Mouse (Mus musculus) CH12.LX (cell line): ENCODE data around the gene Trmt112. TPM values are rescaled to one million over a fixed set of nuclear protein-coding genes. Genes with fewer than 3 reads are reported as not detected.

Source experiments
- DNase-seq: peaks from one replicate; pipeline ENCODE4 v3.0.0-alpha.2; 2013; ENCODE audit errors: extremely low read depth
- H3K27ac ChIP-seq: 2 replicates; pipeline ENCODE4 v1.5.1; 2012; ENCODE audit warnings: low read depth, mild to moderate bottlenecking, control low read depth, moderate library complexity; ENCODE audit not compliant: insufficient read depth
- H3K27me3 ChIP-seq: replicated peaks from 2 replicates; pipeline ENCODE3; 2012; ENCODE audit warnings: inconsistent platforms
- H3K36me3 ChIP-seq, 2 experiments: replicated peaks in 1 of 2; 2 replicates each; pipeline versions ENCODE3 to v1.6.1; 2012; ENCODE audit warnings: inconsistent platforms in 1 of 2, low read length in 1 of 2, mild to moderate bottlenecking in 1 of 2, mixed read lengths in 1 of 2, moderate library complexity in 1 of 2; ENCODE audit not compliant: control insufficient read depth in 1 of 2, insufficient read depth in 1 of 2
- H3K4me1 ChIP-seq, 2 experiments: 2 replicates each; pipeline ENCODE4 v1.6.1; 2012; ENCODE audit warnings: inconsistent platforms in 1 of 2, moderate library complexity in 1 of 2; ENCODE audit not compliant: insufficient read depth in 2 of 2, control insufficient read depth in 1 of 2
- H3K4me2 ChIP-seq: 2 replicates; pipeline ENCODE4 v1.6.1; 2012; ENCODE audit warnings: low read depth, mild to moderate bottlenecking, control low read depth; ENCODE audit not compliant: poor library complexity, insufficient read depth, severe bottlenecking
- H3K4me3 ChIP-seq, 3 experiments: fragments of 150-350 bp in 1 of 3; sonication (generic) in 1 of 3; replicated peaks in 1 of 3; 2 replicates each; pipeline versions ENCODE3 to v1.5.1; 2011 to 2012; ENCODE audit warnings: low read depth in 2 of 3, low read length in 2 of 3, mild to moderate bottlenecking in 2 of 3, moderate library complexity in 2 of 3, control low read depth in 1 of 3, improper control_type of control experiment in 1 of 3, inconsistent platforms in 1 of 3, mixed read lengths in 1 of 3; ENCODE audit not compliant: poor library complexity in 1 of 3
- H3K79me2 ChIP-seq: replicated peaks from 2 replicates; pipeline ENCODE4 v1.6.1; 2012; ENCODE audit warnings: mild to moderate bottlenecking, moderate library complexity; ENCODE audit not compliant: control insufficient read depth, poor library complexity, insufficient read depth, severe bottlenecking; ENCODE audit errors: extremely low read depth
- H3K9ac ChIP-seq: 2 replicates; pipeline ENCODE4 v1.6.1; 2012; ENCODE audit warnings: low read depth, mild to moderate bottlenecking, control low read depth, moderate library complexity; ENCODE audit not compliant: insufficient read depth
- H3K9me3 ChIP-seq: replicated peaks from 2 replicates; pipeline ENCODE3; 2012; ENCODE audit warnings: low read length, inconsistent platforms, mixed read lengths
- CHD1 ChIP-seq: IDR thresholded peaks from 2 replicates; pipeline ENCODE4 v1.6.1; 2012; ENCODE audit warnings: low read depth, low read length, improper control_type of control experiment, inconsistent platforms
- CHD2 ChIP-seq: IDR thresholded peaks from 2 replicates; pipeline ENCODE4 v1.6.1; 2011; ENCODE audit warnings: low read length, improper control_type of control experiment
- CTCF ChIP-seq, 2 experiments: IDR thresholded peaks in 1 of 2; conservative IDR thresholded peaks in 1 of 2; 2 replicates each; pipeline ENCODE4 v1.5.1; 2011 to 2012; ENCODE audit warnings: low read depth in 2 of 2, low read length in 2 of 2, improper control_type of control experiment in 1 of 2, inconsistent platforms in 1 of 2, mild to moderate bottlenecking in 1 of 2, moderate library complexity in 1 of 2
- MAFK ChIP-seq: IDR thresholded peaks from 2 replicates; pipeline ENCODE4 v1.6.1; 2011; ENCODE audit warnings: low read length, improper control_type of control experiment; ENCODE audit not compliant: insufficient replicate concordance
- MXI1 ChIP-seq: IDR thresholded peaks from 2 replicates; pipeline ENCODE4 v1.6.1; 2011; ENCODE audit warnings: mild to moderate bottlenecking, low read depth, low read length, improper control_type of control experiment
- NELFE ChIP-seq: IDR thresholded peaks from 2 replicates; pipeline ENCODE4 v1.6.1; 2011; ENCODE audit warnings: low read depth, low read length, improper control_type of control experiment
- POLR2AphosphoS2 ChIP-seq: IDR thresholded peaks from 2 replicates; pipeline ENCODE4 v1.6.1; 2011; ENCODE audit warnings: low read depth, low read length, improper control_type of control experiment
- RCOR1 ChIP-seq: conservative IDR thresholded peaks from 2 replicates; pipeline ENCODE4 v1.6.1; 2012; ENCODE audit warnings: low read depth, mild to moderate bottlenecking, inconsistent platforms, low read length, improper control_type of control experiment
- USF2 ChIP-seq: conservative IDR thresholded peaks from 2 replicates; pipeline ENCODE4 v1.6.1; 2011; ENCODE audit warnings: low read depth, low read length, improper control_type of control experiment
- dilution Hi-C: fragments of 300-500 bp; cut with MboI; formaldehyde crosslinking; loops from 2 replicates; pipeline ENCODE4 v1.14.3; 2020; ENCODE audit warnings: low sequenced_read_pairs; ENCODE audit not compliant: extremely low pct_unique_long_range_greater_than_20kb, extremely low pct_ligation_motif_present
- in situ Hi-C: fragments of 300-500 bp; cut with MboI; formaldehyde crosslinking; loops from 3 replicates; pipeline ENCODE4 v1.14.3; 2019; ENCODE audit warnings: low sequenced_read_pairs, low pct_ligation_motif_present, low pct_unique_long_range_greater_than_20kb, mixed read lengths
- polyA plus RNA-seq: library from polyadenylated mRNA; unstranded; fragments of >175 nt; gene quantifications from 2 replicates; pipeline ENCODE4 v1.2.1, GENCODE M21; 2012; ENCODE audit warnings: low read depth; ENCODE audit not compliant: insufficient read length
- total RNA-seq, 2 experiments: library from RNA; depleted of rRNA; stranded (reverse); fragments of 300-350 nt in 1 of 2; fragments of >200 nt in 1 of 2; gene quantifications; 2 replicates each; pipeline ENCODE4 v1.2.3; 2012 to 2014

Gene Trmt112
- total and polyA plus RNA-seq, 3 experiments: 97.9 to 212 (median 198) TPM

- no peak within 1 kb of the TSS for H3K4me3 ChIP-seq
- dilution Hi-C loops: no loop called here
- DNase-seq: no peak
- TF ChIP-seq CHD1 (no peak), MAFK (no peak), NELFE (no peak), CHD2 (no peak), RCOR1 (no peak)
- TF ChIP-seq, all 38 proteins: peak for 0
- Histone ChIP-seq H3K4me2 (peak within 1 kb of the TSS; percentile 58), H3K27me3 (peaks cover 3% of the 10 kb centered on the region), H3K9me3 (no peaks in the 10 kb centered on the region), H3K27ac (no peak within 1 kb of the TSS), H3K9ac (no peak within 1 kb of the TSS), H3K4me1 (peaks cover 6 to 20% of the 10 kb centered on the region in 2 experiments), H3K79me2 (0 out of 2 replicates have a peak, but pooled peaks cover 3% of the 10 kb centered on the region), H3K36me3 (peaks cover 0 to under 1% of the 10 kb centered on the region in 2 experiments)
- in situ Hi-C loops: no loop called here
These were observed 15.7 kb downstream of the Trmt112 start, which contains the start of gene Catsperz for GRCm38 (mm10) chr19:6925307-6925573. TSS of gene Catsperz (minus strand) at chr19:6925380.

- dilution Hi-C loops (no loop called here), in situ Hi-C loops (no loop called here)
- peaks cover 3% of the 10 kb centered on the region for H3K27me3 ChIP-seq
- H3K9me3 ChIP-seq: no peaks in the 10 kb centered on the region
- TF ChIP-seq POLR2AphosphoS2 (no peak), USF2 (no peak), CTCF (conservative IDR thresholded peaks at IDR 0.05 in 1 of 2, IDR thresholded peaks at IDR 0.05 in 1 of 2; ENCODE audit: low read depth in 2 of 2, low read length in 2 of 2) (no peak)
- no peaks in the 10 kb centered on the region for H3K36me3 ChIP-seq
- H3K4me2 ChIP-seq: no peak overlapping the region
- no peak for DNase-seq
- peaks cover 3 to 15% of the 10 kb centered on the region in 2 experiments for H3K4me1 ChIP-seq
- no peak overlapping the region for H3K4me3 ChIP-seq
- no peak overlapping the region for H3K27ac ChIP-seq
- 0 out of 2 replicates have a peak, but pooled peaks cover 2% of the 10 kb centered on the region for H3K79me2 ChIP-seq
- no peak overlapping the region for H3K9ac ChIP-seq
These were observed 16.3 kb downstream of the Trmt112 start for GRCm38 (mm10) chr19:6925611-6926329.

GRCm38 (mm10) chr19:6926559-6927255 is 17.2 kb downstream of the Trmt112 start:
- no peak for DNase-seq

More at GRCm38 (mm10) chr19:6926559-6927255, 17.2 kb downstream of the Trmt112 start:
- H3K36me3 ChIP-seq: no peaks in the 10 kb centered on the region
- dilution Hi-C loops: no loop called here
- H3K27me3 ChIP-seq: peaks cover 3% of the 10 kb centered on the region
- in situ Hi-C loops: no loop called here
- no peak overlapping the region for H3K4me3 ChIP-seq
- H3K27ac ChIP-seq: no peak overlapping the region
- TF ChIP-seq MXI1: no peak
- H3K4me2 ChIP-seq: no peak overlapping the region
- no peaks in the 10 kb centered on the region for H3K9me3 ChIP-seq
- H3K9ac ChIP-seq: no peak overlapping the region
- peaks cover 3 to 15% of the 10 kb centered on the region in 2 experiments for H3K4me1 ChIP-seq
- H3K79me2 ChIP-seq: no peaks in the 10 kb centered on the region
